Mouse (Mus musculus): Measurements from ENCODE around the gene Gnao1.

Gene Gnao1

GRCm38 (mm10) chr8:93893556-93893955, 83.8 kb downstream of the Gnao1 start:
- DNase-seq (ENCODE audit: low spot score): no peak

DNA sequence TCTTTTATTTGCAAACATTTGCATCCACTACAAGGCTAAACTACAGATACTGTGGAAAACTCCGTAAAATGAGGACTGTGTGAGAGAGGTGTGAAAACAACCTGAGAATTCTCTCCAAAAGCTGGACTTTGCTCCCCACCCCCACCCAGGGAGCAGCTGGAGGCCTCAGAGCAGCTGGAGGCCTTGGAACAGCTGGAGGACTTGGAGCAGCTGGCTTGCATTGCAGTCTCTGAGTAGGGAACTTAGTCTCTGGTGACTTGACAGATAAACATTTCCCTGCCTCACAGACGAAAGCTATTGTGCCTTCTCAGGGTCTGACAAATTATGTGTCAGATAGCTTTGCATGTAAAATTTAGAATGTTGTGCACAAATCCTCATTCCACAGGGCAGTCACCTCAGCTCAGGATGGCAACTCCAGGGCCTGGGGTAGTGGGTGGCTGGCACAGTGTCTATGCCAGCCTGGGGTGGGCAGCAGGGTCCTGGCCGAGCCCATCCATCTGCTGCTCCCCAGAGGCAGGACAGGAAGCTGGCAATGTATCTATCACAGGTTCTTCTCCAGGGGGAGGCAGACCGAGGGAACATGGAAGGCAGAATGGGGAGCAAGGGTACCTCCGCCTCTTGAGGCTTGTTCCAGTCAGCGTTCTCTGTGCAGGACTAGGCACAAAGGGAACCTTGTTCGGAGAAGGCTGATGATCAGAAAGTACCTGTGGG, 87.2 kb downstream of the Gnao1 start:
- no peak for DNase-seq (ENCODE audit: low spot score)

DNA sequence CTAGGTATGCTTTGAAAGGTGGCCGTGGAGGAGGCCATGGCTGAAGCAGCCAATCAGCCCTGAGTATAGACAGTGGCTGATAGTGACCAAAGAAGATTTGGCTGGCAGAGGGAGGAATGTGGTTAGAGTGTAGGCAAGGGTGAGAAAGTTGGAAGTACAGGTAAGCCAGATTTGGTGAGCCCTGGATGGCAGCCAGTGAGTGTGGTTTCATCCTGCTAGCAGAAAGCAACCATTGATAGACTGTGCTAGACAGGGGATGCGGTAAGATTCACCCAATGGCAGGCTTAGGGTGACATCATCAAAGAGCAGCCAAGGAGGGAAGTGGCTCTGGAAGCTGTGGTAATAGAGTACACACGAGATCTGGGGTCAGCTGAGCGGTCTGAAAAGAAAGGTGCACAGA, 88.8 kb downstream of the Gnao1 start:
- DNase-seq (ENCODE audit: low spot score): no peak

DNA sequence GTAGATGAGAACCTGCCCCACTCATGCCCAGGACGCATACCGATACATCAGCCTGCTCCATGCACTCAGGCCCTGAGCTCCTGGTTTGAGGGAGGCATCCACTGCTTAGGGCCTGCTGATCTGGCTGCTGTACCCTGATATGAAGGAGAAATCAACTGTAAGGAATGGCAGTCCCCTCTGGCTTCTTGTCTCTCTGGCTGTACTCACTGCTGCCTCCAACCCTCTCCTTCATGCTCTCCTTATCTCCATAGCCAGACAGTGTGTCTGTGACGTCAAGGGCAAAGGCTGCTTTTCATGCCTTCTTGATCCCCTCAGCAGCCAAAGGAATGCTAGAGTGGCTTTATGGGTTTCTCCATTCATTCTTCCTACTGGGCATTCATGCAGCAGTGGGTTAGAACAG, 92.3 kb downstream of the Gnao1 start:
- DNase-seq (ENCODE audit: low spot score): no peak

GRCm38 (mm10) chr8:93906961-93907360, 97.2 kb downstream of the Gnao1 start:
- no peak for DNase-seq (ENCODE audit: low spot score)

- no peak for DNase-seq (ENCODE audit: low spot score)
Measured at GRCm38 (mm10) chr8:93907987-93908441, 98.2 kb downstream of the Gnao1 start.

- peak; percentile 19 for DNase-seq (ENCODE audit: low spot score)
Measured at GRCm38 (mm10) chr8:93908546-93908945, 98.8 kb downstream of the Gnao1 start.

- DNase-seq (ENCODE audit: low spot score): no peak
Measured at GRCm38 (mm10) chr8:93911715-93912555, 102.2 kb downstream of the Gnao1 start.

GRCm38 (mm10) chr8:93917859-93918421, 108.2 kb downstream of the Gnao1 start:
- peak; percentile 73 for DNase-seq (ENCODE audit: low spot score)

DNA sequence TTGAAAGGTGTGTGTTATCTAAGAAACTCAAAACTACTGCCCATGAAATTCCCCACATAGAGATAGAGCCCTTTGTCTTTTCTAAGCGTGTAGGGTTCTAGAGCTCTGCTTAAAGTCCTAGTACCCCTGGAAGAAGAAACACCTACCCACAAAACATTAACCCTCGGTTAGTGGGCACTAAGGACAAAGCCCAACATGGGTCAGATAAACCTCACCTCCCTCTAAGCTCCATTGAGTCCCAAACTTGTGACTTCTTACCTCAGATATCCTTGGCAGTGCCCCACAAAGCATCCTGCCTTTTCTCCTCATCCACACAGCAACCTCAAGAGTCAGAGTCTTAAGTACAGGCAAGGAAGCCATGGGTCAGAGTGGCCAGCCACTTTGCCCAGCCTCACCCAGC, 108.8 kb downstream of the Gnao1 start:
- no peak for DNase-seq (ENCODE audit: low spot score)

GRCm38 (mm10) chr8:93919422-93919821, 109.7 kb downstream of the Gnao1 start:
- DNase-seq (ENCODE audit: low spot score): no peak

- DNase-seq (ENCODE audit: low spot score): no peak
Measured at GRCm38 (mm10) chr8:93919916-93920589, 110.3 kb downstream of the Gnao1 start.

- DNase-seq (ENCODE audit: low spot score): no peak
Measured at GRCm38 (mm10) chr8:93920590-93920948, 110.8 kb downstream of the Gnao1 start.

DNA sequence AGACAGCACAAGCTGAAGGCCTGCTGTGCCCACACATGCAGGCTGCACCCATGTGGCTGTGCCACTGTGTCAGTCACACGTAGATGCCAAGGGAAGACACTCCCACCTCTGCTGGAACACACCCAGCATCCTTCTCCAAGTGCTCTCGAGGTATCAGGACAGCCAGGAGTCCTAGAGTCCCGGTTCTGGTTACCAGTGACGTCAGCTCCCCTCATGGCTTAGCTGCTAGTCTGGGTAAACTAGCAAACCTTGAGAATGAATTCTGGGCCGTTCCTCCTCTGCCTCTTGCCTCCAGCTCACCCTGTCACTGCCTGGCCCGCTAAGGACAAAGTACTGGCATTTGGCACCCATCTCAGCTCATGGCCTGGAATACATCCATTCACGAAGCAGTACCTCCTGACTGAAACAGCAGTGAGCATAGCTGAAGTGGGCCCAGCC, 114.2 kb downstream of the Gnao1 start:
- no peak for DNase-seq (ENCODE audit: low spot score)

GRCm38 (mm10) chr8:93925513-93925912, 115.7 kb downstream of the Gnao1 start:
- no peak for DNase-seq (ENCODE audit: low spot score)

- no peak for DNase-seq (ENCODE audit: low spot score)
Measured at GRCm38 (mm10) chr8:93929233-93929632, 119.5 kb downstream of the Gnao1 start.

- DNase-seq (ENCODE audit: low spot score): no peak
Measured at GRCm38 (mm10) chr8:93931336-93931735, 121.6 kb downstream of the Gnao1 start.

DNA sequence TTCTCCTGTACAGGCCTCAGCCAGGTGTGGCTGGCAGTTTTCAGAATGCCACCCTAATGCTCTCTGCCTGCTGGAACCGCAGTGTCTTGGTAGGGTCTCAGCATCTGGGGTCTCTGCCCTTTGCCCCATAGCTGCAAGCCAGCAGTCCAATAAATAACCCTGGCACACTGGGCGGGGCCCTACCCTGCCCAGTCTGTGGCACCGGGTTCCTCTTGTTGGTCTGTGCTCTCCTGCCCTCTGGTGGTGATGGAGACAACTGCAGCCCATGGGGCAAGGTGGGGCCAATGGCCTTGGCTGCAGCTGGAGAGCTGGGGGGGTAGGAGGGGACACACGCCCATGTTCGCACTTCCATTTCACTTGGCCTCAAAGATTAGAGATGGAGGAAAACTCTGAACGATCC, 123.1 kb downstream of the Gnao1 start:
- peak; percentile 83 for DNase-seq (ENCODE audit: low spot score)

DNA sequence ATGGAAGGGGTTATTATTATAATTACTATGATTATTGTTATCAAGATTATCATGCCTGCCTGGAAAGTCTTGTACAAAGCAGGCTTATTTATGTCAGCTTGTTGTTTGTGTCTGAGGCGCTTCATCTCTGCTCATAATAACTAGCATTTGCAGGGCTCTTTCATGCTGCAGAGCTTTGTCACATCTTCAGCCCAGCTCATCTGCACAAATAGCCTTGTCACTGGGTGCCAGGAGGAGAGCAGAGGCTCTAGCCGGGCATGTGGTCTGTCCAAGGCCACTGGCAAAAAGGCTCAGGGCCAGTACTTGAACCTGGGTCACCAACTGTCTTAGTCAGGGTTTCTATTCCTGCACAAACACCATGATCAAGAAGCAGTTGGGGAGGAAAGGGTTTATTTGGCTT, 123.5 kb downstream of the Gnao1 start:
- DNase-seq (ENCODE audit: low spot score): no peak

DNA sequence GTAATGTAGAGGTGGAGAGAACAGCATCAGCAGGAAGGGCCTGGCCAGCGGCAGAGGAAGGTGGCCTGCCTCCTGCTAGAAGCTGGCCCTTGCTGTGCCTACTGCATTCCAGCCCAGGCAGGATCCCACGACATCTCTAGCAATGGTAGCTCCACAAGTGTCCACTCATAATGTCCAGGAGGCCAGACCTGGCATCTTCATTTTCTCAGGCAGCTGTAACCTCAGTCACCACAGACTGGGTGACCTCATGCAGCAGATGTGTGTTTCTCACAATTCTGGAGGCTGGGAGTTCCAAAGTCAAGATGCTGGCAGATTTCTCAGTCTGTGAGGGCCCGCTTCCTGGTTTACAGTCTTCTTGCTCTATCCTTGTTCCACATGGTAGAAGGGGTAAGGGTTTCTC, 128.4 kb downstream of the Gnao1 start:
- no peak for DNase-seq (ENCODE audit: low spot score)

DNA sequence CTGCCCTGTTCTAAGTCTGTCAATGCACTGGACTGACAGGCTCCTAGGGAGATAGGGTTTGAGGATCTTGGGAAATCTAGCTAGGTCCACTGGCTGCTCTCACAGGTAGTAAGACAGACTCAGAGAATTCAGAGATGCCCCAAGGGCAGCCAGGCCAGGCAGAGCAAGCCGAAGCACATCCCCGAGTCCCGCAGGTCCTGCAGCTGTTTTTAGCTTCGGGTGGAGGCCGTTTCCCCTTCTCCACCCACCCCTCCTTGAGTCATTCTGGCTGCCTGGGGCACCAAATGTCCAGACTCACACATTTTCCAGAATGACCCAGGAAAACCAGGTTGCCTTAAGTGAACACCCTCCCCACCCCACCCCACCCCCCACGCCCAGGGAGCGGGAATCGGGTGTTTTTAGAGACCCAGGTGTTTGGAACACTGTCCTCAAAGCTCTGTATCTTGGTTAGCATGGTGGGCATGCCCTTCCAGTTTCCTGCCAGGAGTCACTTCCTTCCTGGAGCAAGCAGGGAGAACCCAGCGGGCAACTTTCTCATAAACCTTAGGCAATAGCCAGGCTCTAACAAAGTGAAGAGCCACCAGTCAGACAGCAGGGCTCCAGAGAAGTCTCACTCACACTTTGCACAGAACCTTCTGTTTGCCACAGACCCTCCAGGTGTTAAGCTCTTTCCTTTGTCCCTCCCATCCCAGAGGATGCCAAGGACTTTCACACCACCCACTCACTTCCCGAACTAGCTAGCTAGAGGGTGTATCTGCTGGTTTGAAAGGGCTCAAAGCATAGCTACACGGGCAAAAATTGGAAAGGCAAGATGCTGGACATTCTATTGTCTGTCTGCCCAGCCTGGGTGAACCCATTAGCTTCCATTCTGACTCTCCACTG, 131.0 kb downstream of the Gnao1 start:
- no peak for DNase-seq (ENCODE audit: low spot score)
